Mouse (Mus musculus) embryonic facial prominence, embryonic 11.5 days (tissue): ENCODE measurements around the gene Grap2. TPM values are rescaled to one million over a fixed set of nuclear protein-coding genes. Genes with fewer than 3 reads are reported as not detected.

ENCODE experiments used
- ATAC-seq: fragments of 200-750 bp; cut with Nextera tagmentation; replicated peaks from 2 replicates; pipeline ENCODE4 v1.8.0; 2017; ENCODE audit warnings: low read depth; ENCODE audit not compliant: insufficient number of reproducible peaks, low FRiP score, low TSS enrichment
- DNase-seq: peaks from one replicate; pipeline ENCODE4 v3.0.0-alpha.2; 2015; ENCODE audit warnings: low spot score
- H3K27ac ChIP-seq: fragments of 300-500 bp; sonication (generic); replicated peaks from 2 replicates; pipeline ENCODE4 v1.5.1; 2014; ENCODE audit warnings: mild to moderate bottlenecking, low read depth, low read length, control low read depth
- H3K27me3 ChIP-seq: fragments of 300-500 bp; sonication (generic); 2 replicates; pipeline ENCODE4 v1.6.1; 2014; ENCODE audit warnings: mild to moderate bottlenecking, low read length, moderate library complexity, mixed read lengths; ENCODE audit not compliant: control insufficient read depth, insufficient read depth
- H3K36me3 ChIP-seq: fragments of 300-500 bp; sonication (generic); replicated peaks from 2 replicates; pipeline ENCODE4 v1.6.1; 2014; ENCODE audit warnings: low read depth, mild to moderate bottlenecking, low read length, moderate library complexity, mixed read lengths; ENCODE audit not compliant: control insufficient read depth, insufficient read depth
- H3K4me1 ChIP-seq: fragments of 300-500 bp; sonication (generic); 2 replicates; pipeline ENCODE4 v1.6.1; 2014; ENCODE audit warnings: low read length, mixed read lengths; ENCODE audit not compliant: control insufficient read depth, insufficient read depth
- H3K4me2 ChIP-seq: fragments of 300-500 bp; sonication (generic); 2 replicates; pipeline ENCODE4 v1.6.1; 2014; ENCODE audit warnings: low read depth, mild to moderate bottlenecking, control low read depth, low read length, moderate library complexity
- H3K4me3 ChIP-seq: fragments of 300-500 bp; sonication (generic); 2 replicates; pipeline ENCODE4 v1.5.1; 2014; ENCODE audit warnings: low read depth, low read length, control low read depth
- H3K9ac ChIP-seq: fragments of 300-500 bp; sonication (generic); replicated peaks from 2 replicates; pipeline ENCODE4 v1.6.1; 2014; ENCODE audit warnings: mild to moderate bottlenecking, control low read depth, low read length
- H3K9me3 ChIP-seq: fragments of 300-500 bp; sonication (generic); replicated peaks from 2 replicates; pipeline ENCODE4 v1.6.1; 2016; ENCODE audit warnings: mild to moderate bottlenecking, low read length, inconsistent platforms, mixed read lengths; ENCODE audit not compliant: control insufficient read depth
- WGBS: fragments of 180-500 bp; shearing (Covaris S2); extraction: QIAGEN DNeasy Blood & Tissue Kit; methylation state at CpG from one replicate; pipeline ENCODE4 v1.1.7; 2014; 5-methylcytosine and 5-hydroxymethylcytosine counted together
- polyA plus RNA-seq: library from polyadenylated mRNA; unstranded; fragments of >200 nt; fragmentation: Nextera tagmentation; extraction: Ambion mirVana; gene quantifications from 2 replicates; pipeline ENCODE4 v1.2.1, GENCODE M21; 2014

The Grap2 gene
- polyA plus RNA-seq, 1 experiment from 2014 or later, result 3.6 TPM

- H3K4me3 ChIP-seq, result no peak overlapping the region
- WGBS, result 86% methylated on average over 8 of the region's 8 CpGs
- H3K4me2 ChIP-seq, result no peak overlapping the region
- no peak overlapping the region for H3K9ac ChIP-seq
- no peak overlapping the region for H3K27ac ChIP-seq
- no peak for DNase-seq
- ATAC-seq, result no peak
- H3K4me1 ChIP-seq, result no peaks in the 10 kb centered on the region
- H3K9me3 ChIP-seq, result no peaks in the 10 kb centered on the region
- H3K27me3 ChIP-seq, result no peaks in the 10 kb centered on the region
- no peaks in the 10 kb centered on the region for H3K36me3 ChIP-seq
These were observed 81.5 kb downstream of the Grap2 start for GRCm38 (mm10) chr15:80653865-80654264.

GRCm38 (mm10) chr15:80658815-80659471 lies 86.5 kb downstream of the Grap2 start:
- Histone ChIP-seq H3K27ac (no peak overlapping the region), H3K4me2 (no peak overlapping the region), H3K36me3 (no peaks in the 10 kb centered on the region), H3K4me3 (no peak overlapping the region), H3K9ac (no peak overlapping the region), H3K27me3 (no peaks in the 10 kb centered on the region), H3K4me1 (no peaks in the 10 kb centered on the region), H3K9me3 (no peaks in the 10 kb centered on the region)
- ATAC-seq, result no peak
- no peak for DNase-seq
- WGBS, result 69% methylated on average over 6 of the region's 6 CpGs

GRCm38 (mm10) chr15:80660963-80661362 lies 88.6 kb downstream of the Grap2 start:
- Histone ChIP-seq H3K4me1 (no peaks in the 10 kb centered on the region), H3K4me2 (no peak overlapping the region), H3K36me3 (no peaks in the 10 kb centered on the region), H3K9me3 (no peaks in the 10 kb centered on the region), H3K27ac (no peak overlapping the region), H3K9ac (no peak overlapping the region), H3K4me3 (no peak overlapping the region), H3K27me3 (no peaks in the 10 kb centered on the region)
- DNase-seq (no peak), ATAC-seq (no peak)
- WGBS, result 55% methylated on average over 4 of the region's 4 CpGs

GRCm38 (mm10) chr15:80664444-80664843 lies 92.0 kb downstream of the Grap2 start:
- Histone ChIP-seq H3K4me3 (no peak overlapping the region), H3K9me3 (no peaks in the 10 kb centered on the region), H3K4me1 (no peaks in the 10 kb centered on the region), H3K4me2 (no peak overlapping the region), H3K27me3 (no peaks in the 10 kb centered on the region), H3K27ac (no peak overlapping the region), H3K36me3 (no peaks in the 10 kb centered on the region), H3K9ac (no peak overlapping the region)
- 79% methylated on average over 4 of the region's 4 CpGs for WGBS
- DNase-seq, result no peak
- ATAC-seq, result no peak

GRCm38 (mm10) chr15:80671295-80672252 lies 99.2 kb downstream of the Grap2 start, which contains the start of gene Fam83f:
Fam83f (plus strand) TSS chr15:80671847.
- Histone ChIP-seq H3K4me3 (peak within 1 kb of the TSS; percentile 37), H3K4me2 (peak within 1 kb of the TSS; percentile 86), H3K27ac (no peak within 1 kb of the TSS), H3K36me3 (no peaks in the 10 kb centered on the region), H3K9ac (peak within 1 kb of the TSS; percentile 50), H3K4me1 (peaks cover 4% of the 10 kb centered on the region), H3K9me3 (no peaks in the 10 kb centered on the region), H3K27me3 (peaks cover 19% of the 10 kb centered on the region)
- WGBS, result 5% methylated on average over 83 of the region's 85 CpGs
- ATAC-seq, result 0 out of 2 replicates have a peak, but pooled peaks have one; percentile 52
- peak; percentile 32 for DNase-seq

GRCm38 (mm10) chr15:80672810-80673209 lies 100.4 kb downstream of the Grap2 start:
- no peak overlapping the region for H3K4me2 ChIP-seq
- H3K27ac ChIP-seq, result no peak overlapping the region
- H3K27me3 ChIP-seq, result peaks cover 19% of the 10 kb centered on the region
- no peak overlapping the region for H3K9ac ChIP-seq
- H3K36me3 ChIP-seq, result no peaks in the 10 kb centered on the region
- 65% methylated on average over 2 of the region's 2 CpGs for WGBS
- no peaks in the 10 kb centered on the region for H3K9me3 ChIP-seq
- DNase-seq (no peak), ATAC-seq (no peak)
- H3K4me1 ChIP-seq, result peaks cover 4% of the 10 kb centered on the region
- H3K4me3 ChIP-seq, result no peak overlapping the region

- H3K27me3 ChIP-seq, result peaks cover 19% of the 10 kb centered on the region
- DNase-seq, result no peak
- peaks cover 4% of the 10 kb centered on the region for H3K4me1 ChIP-seq
- no peak overlapping the region for H3K4me2 ChIP-seq
- H3K9me3 ChIP-seq, result no peaks in the 10 kb centered on the region
- H3K9ac ChIP-seq, result no peak overlapping the region
- ATAC-seq, result no peak
- H3K27ac ChIP-seq, result no peak overlapping the region
- no peak overlapping the region for H3K4me3 ChIP-seq
- no peaks in the 10 kb centered on the region for H3K36me3 ChIP-seq
- 64% methylated on average over 4 of the region's 4 CpGs for WGBS
These were observed 101.1 kb downstream of the Grap2 start for GRCm38 (mm10) chr15:80673337-80674095.
